Mouse (Mus musculus) embryonic facial prominence, embryonic 15.5 days (tissue): ENCODE results near the gene Olfr827. TPM values are rescaled to one million over a fixed set of nuclear protein-coding genes. Genes with fewer than 3 reads are reported as not detected.

ENCODE experiments used
- ATAC-seq: fragments of 200-750 bp; cut with Nextera tagmentation; 2 replicates; pipeline ENCODE4 v1.8.0; 2017; ENCODE audit warnings: low read depth, moderate TSS enrichment; ENCODE audit not compliant: insufficient number of reproducible peaks, low FRiP score, low TSS enrichment
- H3K27ac ChIP-seq: fragments of 300-500 bp; sonication (generic); replicated peaks from 2 replicates; pipeline ENCODE4 v1.5.1; 2015; ENCODE audit warnings: mild to moderate bottlenecking, inconsistent platforms
- H3K27me3 ChIP-seq: fragments of 300-500 bp; sonication (generic); 2 replicates; pipeline ENCODE4 v1.6.1; 2015; ENCODE audit warnings: inconsistent platforms
- H3K36me3 ChIP-seq: fragments of 300-500 bp; sonication (generic); 2 replicates; pipeline ENCODE4 v1.6.1; 2015; ENCODE audit warnings: mild to moderate bottlenecking, inconsistent platforms
- H3K4me1 ChIP-seq: fragments of 300-500 bp; sonication (generic); 2 replicates; pipeline ENCODE4 v1.6.1; 2015; ENCODE audit warnings: inconsistent platforms
- H3K4me2 ChIP-seq: fragments of 300-500 bp; sonication (generic); replicated peaks from 2 replicates; pipeline ENCODE4 v1.6.1; 2015; ENCODE audit warnings: mild to moderate bottlenecking, inconsistent platforms
- H3K4me3 ChIP-seq: fragments of 300-500 bp; sonication (generic); replicated peaks from 2 replicates; pipeline ENCODE4 v1.5.1; 2015; ENCODE audit warnings: mild to moderate bottlenecking, inconsistent platforms
- H3K9ac ChIP-seq: fragments of 300-500 bp; sonication (generic); 2 replicates; pipeline ENCODE4 v1.6.1; 2015; ENCODE audit warnings: inconsistent platforms
- H3K9me3 ChIP-seq: fragments of 300-500 bp; sonication (generic); replicated peaks from 2 replicates; pipeline ENCODE4 v1.6.1; 2016; ENCODE audit warnings: inconsistent platforms
- WGBS: fragments of 180-500 bp; shearing (Covaris S2); methylation state at CpG from one replicate; pipeline ENCODE4 v1.1.7; 2015; 5-methylcytosine and 5-hydroxymethylcytosine counted together
- polyA plus RNA-seq: library from polyadenylated mRNA; unstranded; fragments of >200 nt; fragmentation: Nextera tagmentation; extraction: Ambion mirVana; gene quantifications from 2 replicates; pipeline ENCODE4 v1.2.1, GENCODE M21; 2015

Olfr827 gene
- polyA plus RNA-seq, result 0.05 TPM in 1 of 2 replicates, not detected in the other

GRCm38 (mm10) chr10:130214303-130214702, at the start of gene Olfr827:
Gene Olfr827, minus strand, starts transcription at chr10:130214403.
- Histone ChIP-seq H3K4me3 (no peak within 1 kb of the TSS), H3K36me3 (no peaks in the 10 kb centered on the region), H3K4me2 (no peak within 1 kb of the TSS), H3K9me3 (no peaks in the 10 kb centered on the region), H3K4me1 (no peaks in the 10 kb centered on the region), H3K9ac (no peak within 1 kb of the TSS), H3K27ac (no peak within 1 kb of the TSS), H3K27me3 (no peaks in the 10 kb centered on the region)
- no peak for ATAC-seq
- 74% methylated on average over 1 of the region's 1 CpGs for WGBS

GRCm38 (mm10) chr10:130263203-130263602, 49.0 kb upstream of the Olfr827 start:
- Histone ChIP-seq H3K4me3 (no peak overlapping the region), H3K27ac (no peak overlapping the region), H3K36me3 (no peaks in the 10 kb centered on the region), H3K27me3 (no peaks in the 10 kb centered on the region), H3K9ac (no peak overlapping the region), H3K4me1 (no peaks in the 10 kb centered on the region), H3K9me3 (no peaks in the 10 kb centered on the region), H3K4me2 (no peak overlapping the region)
- no peak for ATAC-seq
- WGBS, result 55% methylated on average over 4 of the region's 4 CpGs

GRCm38 (mm10) chr10:130259483-130259882, 45.3 kb upstream of the Olfr827 start:
- ATAC-seq, result no peak
- 81% methylated on average over 1 of the region's 1 CpGs for WGBS
- Histone ChIP-seq H3K4me3 (no peak overlapping the region), H3K4me2 (no peak overlapping the region), H3K27ac (no peak overlapping the region), H3K9me3 (no peaks in the 10 kb centered on the region), H3K27me3 (no peaks in the 10 kb centered on the region), H3K36me3 (no peaks in the 10 kb centered on the region), H3K4me1 (no peaks in the 10 kb centered on the region), H3K9ac (no peak overlapping the region)

GRCm38 (mm10) chr10:130244271-130244670, 30.1 kb upstream of the Olfr827 start:
- Histone ChIP-seq H3K4me1 (no peaks in the 10 kb centered on the region), H3K4me3 (no peak overlapping the region), H3K9ac (no peak overlapping the region), H3K4me2 (no peak overlapping the region), H3K27ac (no peak overlapping the region), H3K9me3 (no peaks in the 10 kb centered on the region), H3K36me3 (no peaks in the 10 kb centered on the region), H3K27me3 (no peaks in the 10 kb centered on the region)
- no peak; the same call in 1 of the 2 replicates for ATAC-seq
- 2% methylated on average over 2 of the region's 2 CpGs for WGBS

GRCm38 (mm10) chr10:130238318-130239209, 24.4 kb upstream of the Olfr827 start:
- 57% methylated on average over 2 of the region's 2 CpGs for WGBS
- H3K27ac ChIP-seq, result no peak overlapping the region

GRCm38 (mm10) chr10:130234576-130234975, 20.4 kb upstream of the Olfr827 start:
- no peaks in the 10 kb centered on the region for H3K36me3 ChIP-seq
- no peak overlapping the region for H3K9ac ChIP-seq
- 39% methylated on average over 1 of the region's 1 CpGs for WGBS
- ATAC-seq, result no peak
- no peaks in the 10 kb centered on the region for H3K9me3 ChIP-seq
- H3K4me1 ChIP-seq, result no peaks in the 10 kb centered on the region
- no peak overlapping the region for H3K4me3 ChIP-seq
- H3K4me2 ChIP-seq, result no peak overlapping the region
- no peak overlapping the region for H3K27ac ChIP-seq
- no peaks in the 10 kb centered on the region for H3K27me3 ChIP-seq

More at GRCm38 (mm10) chr10:130238318-130239209, 24.4 kb upstream of the Olfr827 start:
- H3K4me2 ChIP-seq, result no peak overlapping the region
- ATAC-seq, result no peak
- no peak overlapping the region for H3K9ac ChIP-seq
- no peaks in the 10 kb centered on the region for H3K27me3 ChIP-seq
- no peak overlapping the region for H3K4me3 ChIP-seq
- no peaks in the 10 kb centered on the region for H3K4me1 ChIP-seq
- no peaks in the 10 kb centered on the region for H3K36me3 ChIP-seq
- no peaks in the 10 kb centered on the region for H3K9me3 ChIP-seq

- no peaks in the 10 kb centered on the region for H3K9me3 ChIP-seq
- H3K9ac ChIP-seq, result no peak overlapping the region
- no peaks in the 10 kb centered on the region for H3K27me3 ChIP-seq
- no peak overlapping the region for H3K4me3 ChIP-seq
- no peak for ATAC-seq
- 49% methylated on average over 1 of the region's 1 CpGs for WGBS
- H3K27ac ChIP-seq, result no peak overlapping the region
- no peak overlapping the region for H3K4me2 ChIP-seq
- no peaks in the 10 kb centered on the region for H3K36me3 ChIP-seq
- no peaks in the 10 kb centered on the region for H3K4me1 ChIP-seq
These were observed 17.9 kb upstream of the Olfr827 start for GRCm38 (mm10) chr10:130232117-130232516.

- Histone ChIP-seq H3K27ac (no peak overlapping the region), H3K36me3 (no peaks in the 10 kb centered on the region), H3K9ac (no peak overlapping the region), H3K4me2 (no peak overlapping the region), H3K27me3 (no peaks in the 10 kb centered on the region), H3K4me3 (no peak overlapping the region), H3K4me1 (no peaks in the 10 kb centered on the region), H3K9me3 (no peaks in the 10 kb centered on the region)
- WGBS, result 78% methylated on average over 5 of the region's 5 CpGs
- ATAC-seq, result no peak
These were observed 15.4 kb upstream of the Olfr827 start for GRCm38 (mm10) chr10:130229584-130229983.

GRCm38 (mm10) chr10:130228246-130228645, 14.0 kb upstream of the Olfr827 start:
- Histone ChIP-seq H3K36me3 (no peaks in the 10 kb centered on the region), H3K4me3 (no peak overlapping the region), H3K9me3 (no peaks in the 10 kb centered on the region), H3K4me2 (no peak overlapping the region), H3K27me3 (no peaks in the 10 kb centered on the region), H3K27ac (no peak overlapping the region), H3K9ac (no peak overlapping the region), H3K4me1 (no peaks in the 10 kb centered on the region)
- no peak for ATAC-seq
- 0% methylated on average over 1 of the region's 1 CpGs for WGBS

- H3K27me3 ChIP-seq, result no peaks in the 10 kb centered on the region
- H3K9me3 ChIP-seq, result no peaks in the 10 kb centered on the region
- H3K36me3 ChIP-seq, result no peaks in the 10 kb centered on the region
- ATAC-seq, result no peak
- no peaks in the 10 kb centered on the region for H3K4me1 ChIP-seq
- H3K4me2 ChIP-seq, result no peak overlapping the region
- 78% methylated on average over 3 of the region's 3 CpGs for WGBS
- H3K27ac ChIP-seq, result no peak overlapping the region
- no peak overlapping the region for H3K4me3 ChIP-seq
- H3K9ac ChIP-seq, result no peak overlapping the region
These were observed 10.8 kb upstream of the Olfr827 start for GRCm38 (mm10) chr10:130225034-130225433.

GRCm38 (mm10) chr10:130184086-130184485, 30.1 kb downstream of the Olfr827 start, which contains the start of gene Olfr826:
Gene Olfr826, minus strand, starts transcription at chr10:130184186.
- Histone ChIP-seq H3K9ac (no peak within 1 kb of the TSS), H3K4me2 (no peak within 1 kb of the TSS), H3K4me1 (no peaks in the 10 kb centered on the region), H3K27me3 (no peaks in the 10 kb centered on the region), H3K27ac (no peak within 1 kb of the TSS), H3K9me3 (no peaks in the 10 kb centered on the region), H3K36me3 (no peaks in the 10 kb centered on the region), H3K4me3 (no peak within 1 kb of the TSS)
- WGBS, result 64% methylated on average over 1 of the region's 1 CpGs
- no peak for ATAC-seq

GRCm38 (mm10) chr10:130166666-130167065, 47.5 kb downstream of the Olfr827 start, which contains the start of gene Olfr825:
Gene Olfr825, minus strand, starts transcription at chr10:130166766.
- ATAC-seq, result no peak
- H3K9me3 ChIP-seq, result no peaks in the 10 kb centered on the region
- no peak within 1 kb of the TSS for H3K4me3 ChIP-seq
- no peak within 1 kb of the TSS for H3K4me2 ChIP-seq
- no peaks in the 10 kb centered on the region for H3K4me1 ChIP-seq
- H3K27me3 ChIP-seq, result no peaks in the 10 kb centered on the region
- H3K9ac ChIP-seq, result no peak within 1 kb of the TSS
- H3K27ac ChIP-seq, result no peak within 1 kb of the TSS
- no peaks in the 10 kb centered on the region for H3K36me3 ChIP-seq
